Mouse (Mus musculus) brown adipose tissue, adult 24 weeks (tissue): ENCODE measurements around the gene Rb1. TPM values are rescaled to one million over a fixed set of nuclear protein-coding genes. Genes with fewer than 3 reads are reported as not detected.

ENCODE experiments used
- H3K27ac ChIP-seq: fragments of 200-500 bp; replicated peaks from 2 replicates; pipeline ENCODE4 v1.5.1; 2012; ENCODE audit warnings: low read depth, mild to moderate bottlenecking, low read length
- H3K4me1 ChIP-seq: fragments of 200-500 bp; 2 replicates; pipeline ENCODE4 v1.6.1; 2012; ENCODE audit warnings: low read length, mixed read lengths; ENCODE audit not compliant: control insufficient read depth, insufficient read depth, insufficient read length
- H3K4me3 ChIP-seq: fragments of 200-500 bp; 2 replicates; pipeline ENCODE4 v1.5.1; 2012; ENCODE audit warnings: low read depth, mild to moderate bottlenecking, low read length, moderate library complexity; ENCODE audit not compliant: insufficient read depth
- polyA plus RNA-seq: library from polyadenylated mRNA; stranded (reverse); fragments of >200 nt; gene quantifications from 2 replicates; pipeline ENCODE4 v1.2.4, GENCODE M21; 2012; ENCODE audit not compliant: missing spikeins, insufficient read depth, insufficient read length

The Rb1 gene
- 36.6 and 41.5 TPM in 2 replicates for polyA plus RNA-seq

DNA sequence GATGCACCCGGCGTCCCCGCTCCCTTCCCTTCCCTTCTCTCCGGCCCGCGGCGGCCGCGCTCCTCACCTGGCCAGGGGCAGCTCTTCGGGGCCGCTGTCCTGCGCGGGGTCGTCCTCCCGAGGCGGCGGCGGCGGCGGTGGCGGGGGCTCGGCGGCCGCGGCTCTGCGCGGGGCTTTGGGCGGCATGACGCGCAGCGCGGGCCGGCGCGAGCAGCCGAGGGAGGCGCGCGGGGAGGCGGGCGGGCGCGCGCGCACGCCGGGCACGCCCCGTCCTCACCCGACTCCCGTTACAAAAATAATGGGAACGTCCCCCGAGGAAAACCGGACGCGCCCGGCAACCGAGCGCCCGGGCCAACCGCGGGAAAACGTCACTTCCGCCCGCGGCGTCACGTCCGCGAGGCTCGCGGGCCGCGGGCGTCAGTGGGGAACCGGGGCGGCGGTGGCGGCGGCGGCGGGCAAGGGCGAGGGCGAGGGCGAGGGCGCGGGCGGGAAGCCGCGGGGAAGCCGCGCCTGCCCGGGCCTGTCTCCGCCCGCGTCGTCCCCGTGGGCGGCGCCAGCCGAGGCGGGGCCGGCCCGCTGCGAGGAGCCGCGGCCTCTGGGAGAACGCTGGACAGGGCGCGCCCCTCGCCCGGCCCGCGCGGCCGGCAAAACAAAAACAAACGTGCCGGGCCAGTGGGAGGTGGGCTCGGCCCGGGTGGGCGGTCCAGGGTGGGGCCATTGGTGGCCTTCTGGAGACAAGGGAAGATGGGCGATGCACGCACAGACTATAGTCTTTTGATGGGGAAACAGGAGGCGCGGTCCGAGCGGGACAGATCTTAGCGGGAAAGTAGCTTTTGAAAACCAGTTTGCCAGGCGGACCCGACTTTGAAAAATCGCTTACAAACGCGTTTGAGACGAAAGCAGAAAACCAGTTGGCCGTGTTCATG, at the start of gene Rb1:
Gene Rb1, minus strand, starts transcription at position 367 of the 926 bp plus-strand sequence.
- peaks cover 7% of the 10 kb centered on the region; the same call in 1 of the 2 replicates for H3K4me1 ChIP-seq
- H3K4me3 ChIP-seq, result peak within 1 kb of the TSS; percentile 76
- peak within 1 kb of the TSS; percentile 81 for H3K27ac ChIP-seq

DNA sequence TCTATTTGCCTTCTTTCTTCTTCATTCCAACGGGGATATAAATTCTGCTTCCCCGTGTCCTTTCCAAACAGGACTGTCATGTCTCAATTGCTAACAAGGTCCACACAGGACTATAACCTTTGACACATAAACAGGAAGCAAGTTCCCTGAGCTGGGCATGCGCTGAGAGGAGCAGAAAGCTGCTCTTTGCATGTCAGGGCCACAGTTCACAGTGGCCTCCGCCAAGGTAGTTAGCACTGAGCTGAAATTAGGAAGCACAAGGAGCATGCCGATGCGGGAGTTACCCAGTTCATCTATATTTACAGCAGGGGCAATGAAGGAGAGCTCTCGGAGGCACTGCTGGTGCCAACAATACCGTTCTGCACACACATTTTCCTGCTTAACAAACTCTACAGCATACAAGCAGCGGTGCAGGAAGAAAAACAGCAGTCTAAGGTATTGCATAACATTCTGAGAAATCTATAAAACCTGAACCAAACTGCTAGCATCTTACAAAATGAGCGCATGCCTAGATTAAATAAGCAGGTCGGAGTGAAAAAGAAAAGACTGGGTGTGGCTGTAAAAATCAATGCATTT, 48.8 kb upstream of the Rb1 start:
- Histone ChIP-seq H3K4me3 (peak overlapping the region; percentile 13; the same call in 1 of the 2 replicates), H3K27ac (peak overlapping the region; percentile 44), H3K4me1 (peaks cover 36% of the 10 kb centered on the region)

DNA sequence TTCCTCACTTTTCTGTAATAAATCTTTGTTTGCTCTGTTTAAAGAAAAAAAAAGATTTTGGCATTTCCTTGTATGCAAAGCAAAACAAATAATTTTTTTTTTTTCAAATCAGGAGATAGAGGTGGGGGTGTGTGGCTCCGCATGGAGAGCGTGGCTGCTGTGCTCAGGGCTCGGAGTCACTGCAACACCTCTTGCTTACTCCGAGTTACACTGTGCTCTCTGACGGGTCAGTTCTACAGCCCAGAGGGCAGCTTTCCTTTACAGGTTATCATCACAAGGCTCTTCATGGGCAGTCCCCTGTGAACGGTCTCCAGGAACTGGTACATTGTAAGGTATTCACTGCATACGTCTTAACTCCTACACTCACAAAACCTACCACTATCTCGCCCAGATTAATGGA, 48.0 kb upstream of the Rb1 start:
- H3K4me3 ChIP-seq, result no peak overlapping the region

DNA sequence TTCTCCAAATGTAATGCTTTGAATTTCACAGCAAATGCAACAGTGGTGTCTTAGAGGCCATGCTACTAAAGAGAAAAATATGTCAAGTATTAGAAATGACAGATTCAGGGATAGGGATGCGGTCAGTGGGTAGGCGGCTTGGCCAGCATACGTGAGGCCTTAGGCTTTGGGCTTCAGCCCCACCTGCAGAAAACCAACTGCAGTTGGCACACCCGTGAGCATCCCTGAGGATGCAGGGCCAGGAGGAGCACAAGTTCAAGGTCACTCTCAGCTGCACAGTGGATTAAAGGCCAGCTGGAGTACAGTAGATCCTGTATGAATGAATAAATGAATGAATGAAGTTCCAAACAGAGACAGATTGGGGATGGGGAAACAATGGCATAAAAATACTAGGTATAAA, 47.4 kb upstream of the Rb1 start:
- Histone ChIP-seq H3K4me3 (no peak overlapping the region), H3K4me1 (peaks cover 42% of the 10 kb centered on the region), H3K27ac (no peak overlapping the region)

More for the DNA sequence above, 48.0 kb upstream of the Rb1 start:
- Histone ChIP-seq H3K4me1 (peaks cover 39% of the 10 kb centered on the region), H3K27ac (0 out of 2 replicates have a peak overlapping the region, but pooled peaks have one; percentile 23)

DNA sequence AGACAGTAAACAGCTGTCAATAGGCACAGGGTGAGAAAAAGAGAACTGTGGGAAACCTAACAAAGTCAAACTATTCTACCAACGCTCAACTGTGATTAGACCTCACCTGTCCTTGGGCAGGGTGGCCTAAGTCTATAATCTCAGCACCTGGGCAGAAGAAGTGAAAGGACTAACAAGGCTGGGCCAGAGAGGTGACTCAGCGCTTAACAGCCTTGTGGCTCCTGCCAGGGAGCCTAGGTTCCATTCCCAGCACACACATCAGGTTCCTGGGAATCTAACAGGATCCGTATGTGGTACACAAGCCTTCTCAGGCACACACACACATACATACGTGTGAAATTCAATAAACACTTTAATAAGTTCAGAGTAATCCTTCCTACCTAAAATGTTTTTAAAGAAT, 46.0 kb upstream of the Rb1 start:
- Histone ChIP-seq H3K27ac (no peak overlapping the region), H3K4me1 (peaks cover 36% of the 10 kb centered on the region), H3K4me3 (no peak overlapping the region)

DNA sequence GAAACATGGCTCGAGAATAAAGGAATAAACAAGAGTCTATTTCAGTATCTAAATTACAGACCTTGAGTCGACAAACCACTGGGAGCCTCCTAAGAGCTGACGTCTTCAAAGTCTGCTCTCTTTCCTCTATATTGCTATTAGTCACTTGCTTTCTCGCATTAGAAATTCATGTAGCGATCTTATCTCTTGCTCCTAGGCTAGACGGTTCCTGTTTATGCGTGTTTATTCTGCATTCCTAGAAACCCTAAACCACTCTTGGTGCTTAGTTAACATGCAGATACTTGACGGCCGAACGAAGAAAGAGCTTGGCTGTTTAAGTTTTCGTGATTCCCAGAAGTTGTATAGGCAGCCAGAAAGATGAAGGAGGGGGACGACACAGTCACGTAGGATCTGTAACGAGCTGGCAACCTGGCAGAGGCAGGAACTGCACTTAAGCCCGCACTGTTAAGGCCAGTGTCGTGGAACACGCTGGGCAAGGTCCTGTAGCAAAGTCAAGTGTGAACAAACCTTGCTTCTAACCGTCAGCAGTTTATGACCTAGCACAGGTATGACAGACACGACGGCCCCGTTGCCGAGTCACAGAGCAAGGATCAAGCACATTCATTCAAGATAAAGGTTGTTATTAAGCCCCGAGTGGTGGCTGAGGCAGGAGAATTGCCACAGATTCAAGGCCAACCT, 45.2 kb upstream of the Rb1 start:
- Histone ChIP-seq H3K4me3 (no peak overlapping the region), H3K4me1 (peaks cover 34% of the 10 kb centered on the region), H3K27ac (0 out of 2 replicates have a peak overlapping the region, but pooled peaks have one; percentile 4)

DNA sequence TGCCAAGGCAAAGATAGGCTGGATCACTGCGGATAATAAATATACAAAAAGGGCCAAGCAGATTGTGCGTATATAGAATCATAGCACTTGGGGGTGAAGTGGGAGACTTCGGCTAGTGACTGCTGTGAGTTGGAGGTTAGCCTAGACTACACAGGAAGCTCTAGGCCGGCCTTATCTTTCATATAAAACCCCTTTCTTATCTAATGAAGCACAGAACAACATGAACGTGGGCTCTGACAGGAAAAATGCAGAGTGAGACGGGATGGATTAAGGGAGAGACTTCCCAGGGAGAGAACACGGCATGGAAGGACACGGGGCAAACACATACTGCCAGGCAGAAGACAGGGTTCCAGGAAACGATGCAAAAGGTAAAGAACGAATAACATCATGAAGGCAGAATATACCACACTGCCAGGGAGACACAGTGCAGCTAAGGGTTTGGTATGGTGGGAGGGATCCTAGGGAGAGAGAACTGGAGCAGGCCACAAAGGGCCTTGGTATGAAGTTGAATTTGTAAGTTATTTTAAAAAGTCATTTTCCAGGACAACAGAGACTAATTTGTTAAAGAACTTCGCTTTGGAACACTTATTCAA, 44.6 kb upstream of the Rb1 start:
- H3K4me1 ChIP-seq, result peaks cover 29% of the 10 kb centered on the region
- H3K4me3 ChIP-seq, result no peak overlapping the region
- H3K27ac ChIP-seq, result peak overlapping the region; percentile 4; the same call in 1 of the 2 replicates

DNA sequence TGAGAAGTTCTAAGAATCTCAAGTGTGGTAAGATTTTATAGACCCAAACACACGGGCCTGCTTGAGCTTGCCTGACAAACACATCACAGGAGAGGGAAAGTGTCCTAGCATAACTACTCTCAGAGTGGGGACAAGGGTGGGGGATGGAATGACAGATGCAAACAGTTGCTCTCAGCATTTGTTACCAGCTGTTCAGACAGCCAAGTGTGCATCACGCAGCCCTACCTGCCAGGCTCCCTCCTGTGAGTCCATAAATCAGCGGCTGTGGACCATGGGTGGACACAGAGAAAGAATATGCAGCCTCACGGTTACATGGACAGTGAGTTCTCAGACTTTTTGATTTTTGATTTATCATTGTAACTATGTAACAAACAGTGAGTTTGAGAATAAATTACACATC, 44.0 kb upstream of the Rb1 start:
- H3K4me3 ChIP-seq, result no peak overlapping the region
- peaks cover 26% of the 10 kb centered on the region for H3K4me1 ChIP-seq
- H3K27ac ChIP-seq, result no peak overlapping the region

DNA sequence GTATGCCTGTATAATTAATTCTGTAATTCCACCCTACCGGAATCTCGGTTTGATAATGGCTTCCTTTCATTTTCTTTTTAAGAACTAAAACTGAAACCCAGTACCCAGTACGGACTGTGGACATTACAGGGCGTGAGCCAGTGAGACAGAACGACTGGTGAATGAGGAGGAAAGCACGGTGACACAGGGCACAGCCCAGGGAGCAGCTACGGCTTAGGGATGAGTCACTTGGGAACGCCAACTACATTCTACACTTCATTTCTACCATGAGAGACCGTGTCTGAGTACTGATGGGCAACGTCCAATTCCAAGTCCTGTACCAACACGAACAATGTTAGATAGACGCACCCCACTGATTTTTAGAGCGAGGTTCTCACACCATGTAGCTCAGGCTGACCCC, 43.3 kb upstream of the Rb1 start:
- Histone ChIP-seq H3K27ac (peak overlapping the region; percentile 53), H3K4me3 (peak overlapping the region; percentile 21), H3K4me1 (peaks cover 20% of the 10 kb centered on the region)

DNA sequence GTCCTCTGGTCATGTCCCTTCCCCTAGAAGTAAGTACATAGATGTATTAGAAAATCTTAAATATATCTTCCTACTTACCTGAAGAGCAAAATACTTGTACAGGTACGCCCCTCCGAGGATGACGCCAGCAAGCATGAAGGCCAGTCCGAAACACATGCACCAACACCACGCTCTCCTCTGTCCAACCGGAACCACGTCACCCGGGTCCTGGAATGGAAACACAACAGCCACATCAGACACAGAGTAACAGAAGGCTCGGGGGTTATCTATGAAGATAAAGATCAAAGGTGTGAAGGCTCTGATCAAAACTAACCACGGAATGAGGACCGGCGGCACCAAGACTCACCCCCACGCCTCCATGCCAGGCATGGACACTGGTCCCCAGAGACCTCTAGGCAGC, 42.6 kb upstream of the Rb1 start:
- no peak overlapping the region for H3K27ac ChIP-seq
- no peak overlapping the region for H3K4me3 ChIP-seq
- H3K4me1 ChIP-seq, result peaks cover 16% of the 10 kb centered on the region

DNA sequence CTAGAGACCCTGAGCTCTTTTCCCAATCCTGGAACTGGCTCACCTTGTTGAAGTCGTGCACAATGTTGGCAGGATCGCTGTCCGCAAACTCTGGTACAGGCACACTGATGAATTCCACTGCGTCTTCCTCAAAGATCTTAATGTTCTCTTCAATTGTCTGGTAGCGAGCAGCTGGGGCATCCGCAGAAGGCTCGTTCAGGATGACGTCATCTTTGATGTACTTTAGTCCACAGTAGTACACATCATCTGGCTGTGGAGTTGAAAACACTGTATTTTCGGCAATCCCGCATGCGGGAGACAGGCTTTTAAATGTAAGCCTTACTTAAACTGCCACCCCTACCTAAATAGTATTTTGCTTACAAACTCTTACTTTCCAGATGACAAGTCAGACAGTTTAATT, 40.7 kb upstream of the Rb1 start:
- Histone ChIP-seq H3K4me3 (no peak overlapping the region), H3K4me1 (peaks cover 14% of the 10 kb centered on the region), H3K27ac (no peak overlapping the region)

DNA sequence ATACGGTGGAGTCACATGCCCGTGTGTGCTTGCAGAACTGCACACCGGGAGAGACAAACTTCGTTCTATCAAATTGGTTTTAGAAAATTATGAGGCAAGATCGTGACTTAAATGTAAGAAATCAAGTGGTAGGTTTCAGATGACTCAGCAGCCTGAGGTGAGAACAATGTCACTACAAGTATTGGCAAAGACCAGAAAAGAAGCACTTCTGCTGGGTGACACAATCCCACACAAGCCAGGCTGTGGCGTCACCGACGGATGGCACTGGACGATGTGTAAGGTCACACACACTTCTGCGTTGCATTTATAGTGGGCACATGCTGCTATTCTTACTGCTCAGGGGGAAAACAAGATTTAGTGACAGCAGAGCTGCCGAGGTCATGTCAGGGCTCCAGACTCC, 38.2 kb upstream of the Rb1 start:
- Histone ChIP-seq H3K27ac (no peak overlapping the region), H3K4me3 (no peak overlapping the region), H3K4me1 (0 out of 2 replicates have a peak, but pooled peaks cover 3% of the 10 kb centered on the region)

DNA sequence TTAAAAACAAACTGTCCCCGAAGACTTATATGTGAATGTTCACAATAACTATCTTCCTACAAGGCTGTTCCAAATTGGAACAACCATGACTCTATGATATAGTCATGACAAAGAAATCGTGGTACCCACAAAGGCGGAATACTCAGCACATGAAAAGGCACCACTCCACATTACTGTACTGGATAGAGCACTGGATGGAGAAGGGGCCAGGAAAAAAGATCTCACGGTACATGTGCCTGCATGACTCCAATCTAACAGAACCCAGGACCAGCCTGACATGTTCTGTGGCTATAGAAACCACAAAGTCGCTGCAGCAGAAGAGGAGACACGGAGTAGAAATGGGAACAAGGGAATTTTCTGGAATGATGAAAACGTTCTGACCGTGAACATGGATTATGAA, 29.1 kb upstream of the Rb1 start:
- Histone ChIP-seq H3K27ac (0 out of 2 replicates have a peak overlapping the region, but pooled peaks have one; percentile 33), H3K4me1 (peaks cover 4% of the 10 kb centered on the region; the same call in 1 of the 2 replicates), H3K4me3 (no peak overlapping the region)

DNA sequence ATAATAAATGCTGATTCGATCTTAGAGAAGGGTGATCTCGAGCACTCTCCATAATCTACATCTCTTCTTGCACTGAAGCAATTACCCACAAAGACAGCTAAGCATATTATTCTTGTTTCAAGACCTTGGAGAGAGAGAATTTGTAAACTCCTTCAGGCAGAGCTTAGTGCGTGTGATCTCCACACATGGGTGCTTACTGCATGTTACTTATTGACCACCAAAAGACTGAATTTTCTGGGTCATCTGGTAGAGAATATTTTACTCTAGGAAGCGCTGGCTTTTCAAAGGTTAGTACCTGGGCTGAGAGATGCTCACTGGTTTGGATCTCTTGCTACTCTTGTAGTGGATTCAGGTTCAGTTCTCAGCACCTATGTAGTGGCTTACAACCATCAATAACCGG, 25.5 kb upstream of the Rb1 start:
- no peak overlapping the region for H3K27ac ChIP-seq
- no peak overlapping the region for H3K4me3 ChIP-seq

DNA sequence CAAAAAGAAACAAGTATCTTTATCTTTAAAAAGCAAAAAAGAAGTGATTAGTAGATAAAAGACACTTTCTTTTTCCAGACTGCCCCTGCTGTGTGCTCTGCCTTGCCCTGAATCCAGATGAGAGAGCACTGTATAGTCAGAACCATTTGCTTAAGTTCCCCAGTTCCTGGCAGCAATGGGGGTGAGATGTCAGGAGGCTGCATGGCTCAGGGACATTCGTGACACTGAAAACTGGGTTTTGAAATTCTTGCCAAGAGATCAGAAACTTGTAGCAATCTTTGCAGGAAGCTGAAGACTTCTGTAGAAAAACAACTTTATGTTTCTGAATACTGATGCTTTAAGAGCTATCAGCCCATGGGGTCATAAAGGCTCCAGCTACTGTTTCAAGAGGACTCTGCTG, 24.4 kb upstream of the Rb1 start:
- peaks cover 13% of the 10 kb centered on the region for H3K4me1 ChIP-seq
- no peak overlapping the region for H3K4me3 ChIP-seq
- H3K27ac ChIP-seq, result no peak overlapping the region

More for the DNA sequence above, 25.5 kb upstream of the Rb1 start:
- peaks cover 13% of the 10 kb centered on the region for H3K4me1 ChIP-seq
